Mouse (Mus musculus) cerebellum, adult 9-11 months (tissue): ENCODE results near the gene Pfkm.

Experiments used
- DNase-seq: peaks from one replicate; pipeline ENCODE4 v3.0.0; 2022

Pfkm gene

GRCm38 (mm10) chr15:98102401-98102800, 10.0 kb downstream of the Pfkm start:
- no peak for DNase-seq

DNA sequence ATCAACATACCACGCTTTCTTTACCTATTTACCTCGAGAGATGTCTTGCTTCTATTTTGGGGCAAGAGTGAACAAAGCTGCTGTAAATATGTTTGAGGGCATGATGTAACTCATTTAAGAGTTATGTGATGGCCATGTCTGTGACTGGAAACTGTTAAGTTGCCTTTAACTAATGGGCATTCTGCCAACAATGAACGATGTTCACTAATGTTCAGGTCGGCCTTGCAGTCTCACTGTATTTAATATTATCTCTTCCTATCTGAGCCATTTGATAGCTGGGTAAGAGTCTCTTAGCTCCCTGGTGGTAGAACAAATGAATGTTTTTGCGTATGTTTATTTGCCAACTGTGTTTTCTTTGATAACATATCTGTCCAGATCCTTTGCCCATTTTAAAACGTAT, 14.1 kb downstream of the Pfkm start:
- DNase-seq, result no peak

GRCm38 (mm10) chr15:98107230-98107629, 14.8 kb downstream of the Pfkm start:
- no peak for DNase-seq

- peak; percentile 31 for DNase-seq
Measured at GRCm38 (mm10) chr15:98107703-98108296, 15.4 kb downstream of the Pfkm start.

- DNase-seq, result peak; percentile 94
Measured at GRCm38 (mm10) chr15:98108297-98109152, 16.1 kb downstream of the Pfkm start.

DNA sequence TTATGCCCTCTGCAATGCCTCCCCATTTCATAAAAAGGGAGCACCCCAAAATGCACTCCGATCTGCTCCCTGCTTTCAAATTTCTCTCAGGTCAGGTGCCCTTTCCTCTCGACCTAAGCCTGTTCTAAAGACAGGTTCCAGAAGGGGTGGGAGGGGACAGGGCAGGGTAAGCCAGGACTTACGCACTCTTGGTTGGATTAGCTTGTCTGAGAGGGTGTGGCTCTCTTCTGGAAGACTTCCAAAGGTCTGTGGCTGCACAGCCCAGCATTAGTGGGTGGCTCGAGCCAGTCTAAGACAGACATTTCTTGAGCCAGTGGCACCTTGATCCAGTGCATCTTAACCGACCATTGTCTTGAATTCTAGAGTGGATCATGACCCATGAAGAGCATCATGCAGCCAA, 19.4 kb downstream of the Pfkm start:
- DNase-seq, result peak; percentile 44

DNA sequence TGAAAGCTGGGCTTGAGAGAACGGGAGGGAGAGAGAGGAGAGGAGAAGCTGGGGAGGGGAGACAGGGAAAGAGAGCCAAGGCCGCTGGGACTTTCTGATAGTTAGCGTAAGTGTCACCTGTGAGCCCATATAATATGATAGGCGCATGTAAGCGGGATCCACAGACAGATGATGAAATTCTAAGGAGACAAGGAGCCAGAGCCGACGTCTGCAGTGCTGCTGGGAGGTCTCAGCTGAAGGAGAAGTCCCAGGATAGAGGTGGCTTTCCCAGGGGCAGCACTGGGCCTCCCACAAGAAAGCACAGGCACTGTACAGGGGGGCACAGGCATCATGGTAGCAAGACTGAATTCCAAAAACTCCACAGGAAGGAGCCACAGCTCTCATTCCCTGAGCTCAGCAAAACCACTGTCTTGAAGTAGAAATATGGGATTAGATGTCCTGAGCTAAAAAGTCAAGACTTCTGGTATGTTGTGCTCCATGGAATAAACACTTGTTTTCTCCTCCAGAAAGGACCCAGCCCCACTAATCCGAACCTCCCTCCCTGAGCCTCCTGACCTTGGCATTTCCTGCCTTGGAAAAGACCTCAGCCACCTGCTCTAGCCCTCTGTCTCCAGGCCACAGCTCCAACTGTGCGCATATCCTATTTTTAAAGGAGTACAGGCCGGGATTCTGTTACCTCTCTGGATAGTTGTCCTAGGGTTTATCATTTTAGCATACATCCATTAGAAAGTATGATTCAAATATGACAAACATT, 21.9 kb downstream of the Pfkm start:
- DNase-seq, result peak; percentile 50

- DNase-seq, result no peak
Measured at GRCm38 (mm10) chr15:98114852-98115778, 22.7 kb downstream of the Pfkm start.

DNA sequence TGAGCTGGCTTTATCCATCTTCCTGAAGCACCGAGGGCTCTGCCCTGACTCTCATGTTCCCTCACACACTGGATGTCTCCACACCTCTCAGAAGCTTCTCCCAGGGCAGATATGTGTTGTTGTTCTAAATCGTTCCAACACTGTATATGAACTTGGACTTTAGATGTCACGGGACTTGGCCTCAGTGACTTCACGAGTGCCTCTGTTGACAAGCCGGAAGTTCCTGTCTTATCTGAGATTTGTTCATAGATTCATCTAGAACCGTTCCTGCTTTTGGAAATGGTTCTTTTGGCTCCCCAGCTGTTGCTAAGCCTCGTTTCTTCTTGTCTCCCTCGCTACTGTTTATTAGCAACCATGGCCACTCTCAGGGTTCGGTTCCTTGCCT, 23.4 kb downstream of the Pfkm start:
- no peak for DNase-seq

GRCm38 (mm10) chr15:98116287-98116686, 23.9 kb downstream of the Pfkm start:
- DNase-seq, result no peak

- DNase-seq, result no peak
Measured at GRCm38 (mm10) chr15:98119363-98119762, 27.0 kb downstream of the Pfkm start.

DNA sequence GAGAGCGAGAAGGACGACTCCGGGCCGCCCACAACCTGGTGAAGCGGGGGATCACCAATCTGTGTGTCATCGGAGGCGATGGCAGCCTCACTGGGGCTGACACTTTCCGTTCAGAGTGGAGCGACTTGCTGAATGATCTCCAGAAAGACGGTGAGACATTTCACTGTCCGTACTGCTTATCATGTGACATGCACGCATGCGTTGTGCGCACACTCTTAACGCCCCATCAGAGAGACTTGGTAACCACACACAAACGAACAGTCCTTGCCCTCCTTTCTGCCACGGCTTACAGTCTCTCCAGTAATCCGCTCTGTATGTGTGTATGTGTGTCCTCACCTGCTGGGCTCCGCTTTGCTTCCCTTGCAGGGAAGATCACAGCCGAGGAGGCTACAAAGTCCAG, 28.4 kb downstream of the Pfkm start:
- DNase-seq, result no peak

- no peak for DNase-seq
Measured at GRCm38 (mm10) chr15:98131001-98131400, 38.6 kb downstream of the Pfkm start.

- no peak for DNase-seq
Measured at GRCm38 (mm10) chr15:98131451-98131850, 39.1 kb downstream of the Pfkm start.

DNA sequence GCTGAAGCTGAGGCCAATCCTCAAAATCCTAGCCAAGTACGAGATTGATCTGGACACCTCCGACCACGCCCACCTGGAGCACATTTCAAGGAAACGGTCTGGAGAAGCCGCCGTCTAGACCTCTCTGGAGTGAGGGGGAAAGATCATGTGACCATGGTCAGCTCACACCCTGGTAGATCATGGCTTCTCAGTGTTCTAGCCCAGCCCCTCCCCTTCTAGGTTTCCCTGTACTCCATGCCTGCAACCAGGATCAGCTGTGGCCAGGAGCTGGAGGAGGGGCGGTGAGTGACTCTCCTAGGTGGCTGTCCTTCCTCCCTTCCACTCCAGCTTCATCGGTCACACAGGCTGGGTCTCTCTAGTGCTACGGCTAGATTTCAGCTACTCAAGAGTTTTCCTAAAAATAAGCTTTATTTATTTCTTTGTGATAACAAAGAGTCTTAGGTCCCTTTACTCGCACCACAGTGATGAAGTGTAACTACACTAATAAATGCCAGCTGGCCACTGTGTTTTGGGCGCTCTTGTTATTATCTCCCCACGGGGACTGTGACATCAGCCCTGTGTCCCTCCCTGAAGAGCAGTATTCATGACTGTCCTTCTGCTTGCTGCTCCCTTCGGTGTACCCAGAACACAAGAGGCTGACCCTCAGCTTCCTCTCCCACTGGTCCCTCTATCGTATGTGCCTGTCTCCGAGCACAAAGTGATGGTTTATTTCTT, 39.7 kb downstream of the Pfkm start:
- no peak for DNase-seq

DNA sequence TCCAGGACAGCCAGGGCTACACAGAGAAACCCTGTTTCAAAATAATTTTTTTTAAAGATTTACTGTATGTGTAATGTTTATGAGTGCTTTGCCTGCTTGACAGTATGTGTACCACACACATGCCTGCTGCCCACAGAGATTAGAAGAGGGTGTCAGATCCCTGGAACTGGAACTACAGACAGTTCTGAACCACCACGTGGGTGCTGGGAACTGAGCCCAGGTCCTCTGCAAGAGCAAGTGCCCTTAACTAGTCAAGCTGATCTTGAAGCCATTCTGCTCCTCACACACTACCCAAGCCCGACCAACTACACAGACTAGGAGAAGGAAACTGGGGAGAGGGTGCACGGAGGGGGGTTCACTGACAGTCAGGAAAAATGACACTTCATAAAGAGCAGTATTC, 41.1 kb downstream of the Pfkm start:
- DNase-seq, result no peak

DNA sequence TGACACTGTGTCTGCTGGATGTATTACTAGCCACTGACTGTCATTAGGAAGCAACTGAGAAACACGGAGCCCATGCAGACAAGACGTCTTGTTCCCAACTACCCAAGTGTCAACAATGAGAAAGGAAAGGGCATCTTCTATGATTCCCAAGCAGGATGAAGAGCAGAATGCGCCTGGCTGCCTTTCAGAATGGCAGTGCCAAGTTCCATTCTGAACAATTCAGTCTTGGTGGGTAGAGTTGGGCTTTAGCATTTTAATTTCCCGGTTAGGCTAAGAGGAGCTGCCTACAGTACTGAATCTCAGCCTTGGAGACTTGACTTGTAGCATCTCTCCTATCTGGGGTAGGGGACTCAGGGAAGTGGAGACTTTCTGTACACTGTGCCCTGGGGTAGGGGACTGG, 41.6 kb downstream of the Pfkm start:
- DNase-seq, result peak; percentile 42

- no peak for DNase-seq
Measured at GRCm38 (mm10) chr15:98134666-98135065, 42.3 kb downstream of the Pfkm start.

- no peak for DNase-seq
Measured at GRCm38 (mm10) chr15:98135671-98136070, 43.3 kb downstream of the Pfkm start.

DNA sequence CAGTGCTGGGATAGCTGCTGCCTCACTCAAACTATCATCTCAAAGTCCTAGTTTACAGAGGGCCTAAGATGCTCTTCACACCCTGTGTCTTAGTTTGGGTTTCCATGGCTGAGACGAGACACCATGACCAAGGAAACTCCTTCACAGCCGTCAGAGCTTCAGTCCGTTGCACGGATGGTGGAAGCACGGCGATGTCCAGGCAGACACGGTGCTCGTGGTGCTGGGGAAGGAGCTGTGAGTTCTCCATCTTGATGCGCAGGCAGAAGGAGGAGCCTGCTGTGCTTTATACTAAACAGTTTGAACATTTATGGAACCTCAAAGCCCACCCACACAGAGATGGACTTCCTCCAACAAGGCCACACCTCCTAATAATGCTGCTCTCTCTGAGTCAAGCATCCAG, 44.5 kb downstream of the Pfkm start:
- DNase-seq, result no peak

- DNase-seq, result no peak
Measured at GRCm38 (mm10) chr15:98139763-98140162, 47.4 kb downstream of the Pfkm start.

GRCm38 (mm10) chr15:98140809-98141208, 48.4 kb downstream of the Pfkm start:
- no peak for DNase-seq
